Mouse (Mus musculus) hindbrain, postnatal 0 days (tissue): ENCODE measurements around the gene Rnase4. TPM values are rescaled to one million over a fixed set of nuclear protein-coding genes. Genes with fewer than 3 reads are reported as not detected.

Source experiments
- ATAC-seq: fragments of 200-750 bp; cut with Nextera tagmentation; 2 replicates; pipeline ENCODE4 v1.8.0; 2017; ENCODE audit warnings: mild to moderate bottlenecking, moderate TSS enrichment, moderate library complexity
- DNase-seq: peaks from one replicate; pipeline ENCODE4 v3.0.0-alpha.2; 2015; ENCODE audit warnings: low spot score
- H3K27ac ChIP-seq: fragments of 300-500 bp; sonication (generic); 2 replicates; pipeline ENCODE4 v1.5.1; 2014; ENCODE audit warnings: mild to moderate bottlenecking
- H3K27me3 ChIP-seq: fragments of 300-500 bp; sonication (generic); 2 replicates; pipeline ENCODE4 v1.6.1; 2014; ENCODE audit warnings: low read length, mixed read lengths; ENCODE audit not compliant: insufficient read depth
- H3K36me3 ChIP-seq: fragments of 300-500 bp; sonication (generic); 2 replicates; pipeline ENCODE4 v1.6.1; 2014; ENCODE audit warnings: low read length, mixed read lengths; ENCODE audit not compliant: insufficient read depth
- H3K4me1 ChIP-seq: fragments of 300-500 bp; sonication (generic); 2 replicates; pipeline ENCODE4 v1.6.1; 2014; ENCODE audit warnings: antibody characterized with exemption, low read length, mixed read lengths; ENCODE audit not compliant: insufficient read depth
- H3K4me2 ChIP-seq: fragments of 300-500 bp; sonication (generic); 2 replicates; pipeline ENCODE4 v1.6.1; 2014; ENCODE audit warnings: low read depth, mild to moderate bottlenecking, low read length, moderate library complexity, mixed read lengths
- H3K4me3 ChIP-seq: fragments of 300-500 bp; sonication (generic); 2 replicates; pipeline ENCODE4 v1.5.1; 2014; ENCODE audit warnings: low read length
- H3K9ac ChIP-seq: fragments of 300-500 bp; sonication (generic); replicated peaks from 2 replicates; pipeline ENCODE4 v1.6.1; 2014; ENCODE audit warnings: mild to moderate bottlenecking, low read length, moderate library complexity, mixed read lengths
- H3K9me3 ChIP-seq: fragments of 300-500 bp; sonication (generic); 2 replicates; pipeline ENCODE4 v1.6.1; 2016; ENCODE audit warnings: low read length, mixed read lengths
- CTCF ChIP-seq: IDR thresholded peaks from 2 replicates; pipeline ENCODE4 v1.5.1; 2016; ENCODE audit warnings: antibody characterized with exemption, control low read depth, low read depth
- WGBS: fragments of 180-500 bp; shearing (Covaris S2); extraction: QIAGEN DNeasy Blood & Tissue Kit; methylation state at CpG from one replicate; pipeline ENCODE4 v1.1.7; 2014; 5-methylcytosine and 5-hydroxymethylcytosine counted together
- polyA plus RNA-seq: library from polyadenylated mRNA; unstranded; fragments of >200 nt; fragmentation: Nextera tagmentation; extraction: Ambion mirVana; gene quantifications from 2 replicates; pipeline ENCODE4 v1.2.1, GENCODE M21; 2015
- total RNA-seq: library from RNA; depleted of rRNA; stranded (reverse); fragments of >200 nt; gene quantifications from 2 replicates; pipeline ENCODE4 v1.2.3, GENCODE M21; 2014

Rnase4 gene
- total and polyA plus RNA-seq, 2 experiments from 2014 or later = 17.6 to 34.1 TPM

DNA sequence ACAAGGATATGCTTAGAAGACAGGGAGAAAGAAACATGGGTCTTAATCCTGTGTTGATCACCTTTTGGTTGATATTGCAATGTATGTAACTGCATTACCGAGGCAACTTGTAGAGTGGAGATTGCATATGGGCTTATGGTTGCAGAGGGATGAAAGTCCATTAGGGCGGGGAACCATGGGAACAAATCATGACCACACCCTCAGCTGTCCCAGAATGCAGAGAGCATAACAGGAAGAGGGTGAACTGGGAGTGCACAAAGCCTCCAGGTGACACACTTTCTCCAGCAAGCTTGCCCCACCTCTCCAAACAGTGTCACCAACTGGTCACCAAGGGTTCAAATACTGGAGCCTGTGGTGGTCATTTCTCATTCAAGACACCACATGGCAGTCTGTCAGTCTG is 9.8 kb upstream of the Rnase4 start:
- 93% methylated on average over 2 of the region's 2 CpGs for WGBS
- Histone ChIP-seq H3K4me3 (no peak overlapping the region), H3K9ac (no peak overlapping the region), H3K36me3 (no peaks in the 10 kb centered on the region), H3K27me3 (no peaks in the 10 kb centered on the region), H3K9me3 (no peaks in the 10 kb centered on the region), H3K27ac (no peak overlapping the region), H3K4me2 (no peak overlapping the region), H3K4me1 (no peaks in the 10 kb centered on the region)
- ATAC-seq (no peak), DNase-seq (no peak)
- TF ChIP-seq CTCF = no peak

DNA sequence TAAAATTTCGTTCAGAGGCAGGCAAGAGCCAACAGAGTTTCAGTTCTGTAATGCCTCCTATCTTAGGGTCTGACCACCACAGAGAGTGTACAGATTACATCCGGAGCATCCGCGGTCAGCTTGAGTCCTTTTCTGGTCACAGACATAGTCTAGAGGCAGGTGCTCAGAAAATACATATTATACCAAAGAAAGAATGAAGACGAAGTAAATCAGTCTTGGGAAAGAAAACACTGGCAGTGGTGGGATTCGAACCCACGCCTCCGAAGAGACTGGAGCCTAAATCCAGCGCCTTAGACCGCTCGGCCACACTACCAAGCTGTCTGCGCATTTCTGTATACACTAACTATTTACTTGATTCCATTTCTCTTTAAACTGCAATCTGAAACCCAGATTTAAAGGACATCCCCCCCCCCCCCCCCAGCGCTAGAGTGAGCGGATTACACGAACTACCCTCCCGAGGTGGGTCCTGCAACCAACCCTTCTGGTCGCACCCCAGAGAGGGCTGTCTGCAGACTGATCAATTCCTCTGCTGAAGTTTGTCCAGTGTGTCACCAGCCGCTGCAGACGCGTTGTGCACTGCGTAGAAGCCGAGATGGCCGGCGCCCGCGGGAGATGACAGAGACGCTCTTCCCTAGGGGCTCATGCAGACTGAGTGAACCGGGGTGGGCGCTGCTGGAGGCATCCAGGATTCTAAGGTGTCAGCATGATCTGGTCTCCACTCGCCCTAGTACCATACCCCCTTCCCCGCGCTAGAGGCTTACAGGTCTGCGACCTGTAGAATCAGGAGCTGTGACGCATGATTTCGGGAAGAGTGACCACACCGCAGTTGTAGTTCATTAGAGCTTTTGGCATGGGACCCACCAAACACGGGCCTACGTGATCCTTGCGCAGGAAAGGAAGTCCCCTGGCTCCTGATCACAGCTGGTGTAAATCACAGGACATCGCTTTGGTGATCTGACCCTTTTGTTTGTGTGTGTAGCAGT is 8.0 kb upstream of the Rnase4 start:
- WGBS = 2% methylated on average over 40 of the region's 40 CpGs
- Histone ChIP-seq H3K4me1 (no peaks in the 10 kb centered on the region), H3K27ac (peak overlapping the region; percentile 34; the same call in 1 of the 2 replicates), H3K9me3 (no peaks in the 10 kb centered on the region), H3K36me3 (no peaks in the 10 kb centered on the region), H3K4me3 (peak overlapping the region; percentile 56), H3K4me2 (peak overlapping the region; percentile 78), H3K27me3 (no peaks in the 10 kb centered on the region), H3K9ac (peak overlapping the region; percentile 51)
- no peak for TF ChIP-seq CTCF
- DNase-seq (peak; percentile 60), ATAC-seq (peak; percentile 82)

DNA sequence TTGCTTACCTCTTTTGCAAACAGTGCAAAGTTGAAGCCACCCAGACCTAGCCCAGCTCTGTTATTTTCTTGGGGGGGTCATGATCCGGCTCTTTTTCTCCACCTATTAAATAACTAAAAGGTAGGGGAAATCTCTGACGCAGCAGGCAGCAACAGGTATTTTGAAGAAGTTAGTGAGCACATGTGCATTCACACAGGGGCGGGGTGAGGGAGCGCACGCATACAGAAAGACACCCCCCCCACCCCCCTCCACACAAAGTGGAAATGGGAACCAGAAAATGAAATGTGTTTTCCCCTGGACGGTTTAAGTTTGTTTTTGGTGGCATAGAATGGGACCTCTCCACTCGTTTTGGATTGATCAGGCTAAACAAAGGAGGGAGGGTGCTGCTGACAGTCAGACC is 7.1 kb upstream of the Rnase4 start:
- Histone ChIP-seq H3K4me3 (peak overlapping the region; percentile 56), H3K27me3 (no peaks in the 10 kb centered on the region), H3K36me3 (no peaks in the 10 kb centered on the region), H3K4me2 (peak overlapping the region; percentile 78), H3K4me1 (no peaks in the 10 kb centered on the region), H3K9me3 (no peaks in the 10 kb centered on the region), H3K9ac (no peak overlapping the region), H3K27ac (no peak overlapping the region)
- 10% methylated on average over 7 of the region's 7 CpGs for WGBS
- no peak for DNase-seq
- no peak for TF ChIP-seq CTCF
- ATAC-seq = no peak

- 90% methylated on average over 2 of the region's 2 CpGs for WGBS
These were observed 5.8 kb upstream of the Rnase4 start for GRCm38 (mm10) chr14:51085086-51085485.

DNA sequence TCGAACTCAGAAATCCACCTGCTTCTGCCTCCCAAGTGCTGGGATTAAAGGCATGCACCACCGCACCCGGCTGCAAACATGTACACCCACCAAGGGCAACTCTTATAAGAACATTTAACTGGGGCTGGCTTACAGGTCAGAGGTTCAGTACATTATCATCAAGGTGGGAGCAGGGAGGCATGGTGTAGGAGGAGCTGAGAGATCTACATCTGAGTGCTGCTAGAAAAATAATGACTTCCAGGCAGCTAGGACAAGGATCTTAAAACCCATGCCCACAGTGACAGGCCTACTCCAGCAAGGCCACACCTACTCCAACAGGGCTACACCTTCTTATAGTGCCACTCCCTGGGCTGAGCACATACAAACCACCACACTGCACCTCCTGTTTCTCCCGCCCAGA is 5.0 kb upstream of the Rnase4 start:
- H3K4me3 ChIP-seq = no peak overlapping the region
- H3K27me3 ChIP-seq = no peaks in the 10 kb centered on the region
- ATAC-seq (no peak), DNase-seq (no peak)
- H3K27ac ChIP-seq = no peak overlapping the region
- H3K9me3 ChIP-seq = no peaks in the 10 kb centered on the region
- WGBS = 89% methylated on average over 4 of the region's 4 CpGs
- no peak overlapping the region for H3K4me2 ChIP-seq
- H3K4me1 ChIP-seq = no peaks in the 10 kb centered on the region
- no peak overlapping the region for H3K9ac ChIP-seq
- no peaks in the 10 kb centered on the region for H3K36me3 ChIP-seq
- no peak for TF ChIP-seq CTCF

More at GRCm38 (mm10) chr14:51085086-51085485, 5.8 kb upstream of the Rnase4 start:
- H3K9me3 ChIP-seq = no peaks in the 10 kb centered on the region
- no peaks in the 10 kb centered on the region for H3K4me1 ChIP-seq
- H3K27ac ChIP-seq = no peak overlapping the region
- no peak for TF ChIP-seq CTCF
- no peaks in the 10 kb centered on the region for H3K36me3 ChIP-seq
- H3K27me3 ChIP-seq = no peaks in the 10 kb centered on the region
- no peak overlapping the region for H3K9ac ChIP-seq
- H3K4me3 ChIP-seq = no peak overlapping the region
- DNase-seq (no peak), ATAC-seq (no peak)
- no peak overlapping the region for H3K4me2 ChIP-seq

GRCm38 (mm10) chr14:51087762-51088161 is 3.1 kb upstream of the Rnase4 start:
- peak; percentile 39 for DNase-seq
- no peak for TF ChIP-seq CTCF
- WGBS = 11% methylated on average over 9 of the region's 9 CpGs

More at GRCm38 (mm10) chr14:51087762-51088161, 3.1 kb upstream of the Rnase4 start:
- H3K4me2 ChIP-seq = peak overlapping the region; percentile 75
- no peaks in the 10 kb centered on the region for H3K9me3 ChIP-seq
- H3K9ac ChIP-seq = no peak overlapping the region; the same call in 1 of the 2 replicates
- no peak for ATAC-seq
- peak overlapping the region; percentile 63 for H3K4me3 ChIP-seq
- no peaks in the 10 kb centered on the region for H3K27me3 ChIP-seq
- no peaks in the 10 kb centered on the region for H3K36me3 ChIP-seq
- no peaks in the 10 kb centered on the region for H3K4me1 ChIP-seq
- peak overlapping the region; percentile 84; the same call in 1 of the 2 replicates for H3K27ac ChIP-seq
